Mouse (Mus musculus) kidney, embryonic 15.5 days (tissue): ENCODE results near the gene Fam160b1. TPM values are rescaled to one million over a fixed set of nuclear protein-coding genes. Genes with fewer than 3 reads are reported as not detected.
A peak's percentile ranks its signal among the peaks of the same experiment; 100 is the strongest.

ENCODE experiments used
- ATAC-seq: fragments of 200-750 bp; cut with Nextera tagmentation; replicated peaks from 2 replicates; pipeline ENCODE4 v1.8.0; 2017; ENCODE audit warnings: moderate TSS enrichment; ENCODE audit not compliant: low FRiP score
- H3K27ac ChIP-seq: fragments of 300-500 bp; sonication (generic); 2 replicates; pipeline ENCODE4 v1.5.1; 2015; ENCODE audit warnings: mild to moderate bottlenecking, inconsistent platforms
- H3K27me3 ChIP-seq: fragments of 300-500 bp; sonication (generic); 2 replicates; pipeline ENCODE4 v1.6.1; 2015; ENCODE audit warnings: inconsistent platforms
- H3K36me3 ChIP-seq: fragments of 300-500 bp; sonication (generic); 2 replicates; pipeline ENCODE4 v1.6.1; 2015; ENCODE audit warnings: inconsistent platforms
- H3K4me1 ChIP-seq: fragments of 300-500 bp; sonication (generic); 2 replicates; pipeline ENCODE4 v1.6.1; 2015; ENCODE audit warnings: inconsistent platforms
- H3K4me2 ChIP-seq: fragments of 300-500 bp; sonication (generic); 2 replicates; pipeline ENCODE4 v1.6.1; 2015; ENCODE audit warnings: moderate library complexity, mild to moderate bottlenecking, inconsistent platforms
- H3K4me3 ChIP-seq: fragments of 300-500 bp; sonication (generic); replicated peaks from 2 replicates; pipeline ENCODE4 v1.5.1; 2015; ENCODE audit warnings: mild to moderate bottlenecking, inconsistent platforms
- H3K9ac ChIP-seq: fragments of 300-500 bp; sonication (generic); 2 replicates; pipeline ENCODE4 v1.6.1; 2015; ENCODE audit warnings: mild to moderate bottlenecking, inconsistent platforms
- H3K9me3 ChIP-seq: fragments of 300-500 bp; sonication (generic); replicated peaks from 2 replicates; pipeline ENCODE4 v1.6.1; 2016; ENCODE audit warnings: inconsistent platforms
- WGBS: fragments of 180-500 bp; shearing (Covaris S2); methylation state at CpG from one replicate; pipeline ENCODE4 v1.1.7; 2015; ENCODE audit warnings: mixed read lengths; 5-methylcytosine and 5-hydroxymethylcytosine counted together
- polyA plus RNA-seq: library from polyadenylated mRNA; unstranded; fragments of >200 nt; fragmentation: Nextera tagmentation; extraction: Ambion mirVana; gene quantifications from 2 replicates; pipeline ENCODE4 v1.2.1, GENCODE M21; 2015

Gene Fam160b1
- polyA plus RNA-seq, 1 experiment from 2014 or later = 14.1 TPM

GRCm38 (mm10) chr19:57411375-57412196 lies 51.1 kb downstream of the Fam160b1 start:
- Histone ChIP-seq H3K36me3 (no peaks in the 10 kb centered on the region), H3K9me3 (no peaks in the 10 kb centered on the region), H3K4me1 (peaks cover 32% of the 10 kb centered on the region), H3K27me3 (no peaks in the 10 kb centered on the region), H3K9ac (peak overlapping the region; percentile 21; the same call in 1 of the 2 replicates), H3K4me3 (peak overlapping the region; percentile 27), H3K4me2 (peak overlapping the region; percentile 51), H3K27ac (peak overlapping the region; percentile 93)
- WGBS = 5% methylated on average over 29 of the region's 29 CpGs
- peak; percentile 91 for ATAC-seq

GRCm38 (mm10) chr19:57413170-57413569 lies 52.7 kb downstream of the Fam160b1 start:
- Histone ChIP-seq H3K36me3 (no peaks in the 10 kb centered on the region), H3K4me1 (peaks cover 35% of the 10 kb centered on the region), H3K4me2 (no peak overlapping the region), H3K27ac (no peak overlapping the region), H3K9me3 (no peaks in the 10 kb centered on the region), H3K9ac (no peak overlapping the region), H3K27me3 (no peaks in the 10 kb centered on the region), H3K4me3 (no peak overlapping the region)
- no peak for ATAC-seq
- 68% methylated on average over 3 of the region's 3 CpGs for WGBS

GRCm38 (mm10) chr19:57413918-57414317 lies 53.4 kb downstream of the Fam160b1 start:
- Histone ChIP-seq H3K27me3 (no peaks in the 10 kb centered on the region), H3K27ac (no peak overlapping the region), H3K9me3 (no peaks in the 10 kb centered on the region), H3K4me3 (no peak overlapping the region), H3K4me1 (peaks cover 36% of the 10 kb centered on the region), H3K4me2 (no peak overlapping the region), H3K9ac (no peak overlapping the region), H3K36me3 (no peaks in the 10 kb centered on the region)
- WGBS = 89% methylated on average over 6 of the region's 6 CpGs
- ATAC-seq = no peak

GRCm38 (mm10) chr19:57415031-57415807 lies 54.7 kb downstream of the Fam160b1 start:
- Histone ChIP-seq H3K36me3 (no peaks in the 10 kb centered on the region), H3K9ac (no peak overlapping the region), H3K4me2 (no peak overlapping the region), H3K4me1 (peaks cover 36% of the 10 kb centered on the region), H3K9me3 (no peaks in the 10 kb centered on the region), H3K27me3 (no peaks in the 10 kb centered on the region), H3K4me3 (no peak overlapping the region), H3K27ac (no peak overlapping the region)
- no peak for ATAC-seq
- 90% methylated on average over 8 of the region's 8 CpGs for WGBS

GRCm38 (mm10) chr19:57417800-57418580 lies 57.5 kb downstream of the Fam160b1 start:
- peak; percentile 81 for ATAC-seq
- Histone ChIP-seq H3K4me2 (peak overlapping the region; percentile 54), H3K4me3 (peak overlapping the region; percentile 21), H3K27me3 (no peaks in the 10 kb centered on the region), H3K36me3 (no peaks in the 10 kb centered on the region), H3K27ac (peak overlapping the region; percentile 73), H3K9ac (no peak overlapping the region), H3K9me3 (no peaks in the 10 kb centered on the region), H3K4me1 (peaks cover 18% of the 10 kb centered on the region)
- WGBS = 19% methylated on average over 17 of the region's 17 CpGs

- no peaks in the 10 kb centered on the region for H3K9me3 ChIP-seq
- WGBS = 11% methylated on average over 3 of the region's 3 CpGs
- 0 out of 2 replicates have a peak overlapping the region, but pooled peaks have one; percentile 9 for H3K4me2 ChIP-seq
- no peaks in the 10 kb centered on the region for H3K36me3 ChIP-seq
- H3K27me3 ChIP-seq = no peaks in the 10 kb centered on the region
- ATAC-seq = no peak
- H3K27ac ChIP-seq = peak overlapping the region; percentile 52
- H3K4me3 ChIP-seq = no peak overlapping the region
- H3K9ac ChIP-seq = no peak overlapping the region
- peaks cover 22% of the 10 kb centered on the region for H3K4me1 ChIP-seq
These were observed 62.9 kb downstream of the Fam160b1 start for GRCm38 (mm10) chr19:57423402-57423801.

GRCm38 (mm10) chr19:57425296-57425695 lies 64.8 kb downstream of the Fam160b1 start:
- no peaks in the 10 kb centered on the region for H3K9me3 ChIP-seq
- H3K4me3 ChIP-seq = no peak overlapping the region
- no peak overlapping the region for H3K27ac ChIP-seq
- H3K4me2 ChIP-seq = no peak overlapping the region
- no peak for ATAC-seq
- H3K36me3 ChIP-seq = no peaks in the 10 kb centered on the region
- 95% methylated on average over 15 of the region's 15 CpGs for WGBS
- H3K9ac ChIP-seq = no peak overlapping the region
- no peaks in the 10 kb centered on the region for H3K27me3 ChIP-seq
- H3K4me1 ChIP-seq = peaks cover 17% of the 10 kb centered on the region

- Histone ChIP-seq H3K27me3 (0 out of 2 replicates have a peak, but pooled peaks cover under 1% of the 10 kb centered on the region), H3K9me3 (no peaks in the 10 kb centered on the region), H3K4me1 (peaks cover 18% of the 10 kb centered on the region), H3K9ac (no peak overlapping the region), H3K4me2 (no peak overlapping the region), H3K4me3 (no peak overlapping the region), H3K27ac (no peak overlapping the region), H3K36me3 (no peaks in the 10 kb centered on the region)
- ATAC-seq = no peak
- WGBS = 86% methylated on average over 8 of the region's 8 CpGs
These were observed 66.4 kb downstream of the Fam160b1 start for GRCm38 (mm10) chr19:57426841-57427240.

- Histone ChIP-seq H3K9ac (no peak overlapping the region), H3K4me2 (no peak overlapping the region), H3K27ac (no peak overlapping the region), H3K9me3 (no peaks in the 10 kb centered on the region), H3K4me3 (no peak overlapping the region), H3K27me3 (0 out of 2 replicates have a peak, but pooled peaks cover 3% of the 10 kb centered on the region), H3K4me1 (peaks cover 23% of the 10 kb centered on the region), H3K36me3 (no peaks in the 10 kb centered on the region)
- no peak for ATAC-seq
- WGBS = 78% methylated on average over 14 of the region's 14 CpGs
These were observed 67.4 kb downstream of the Fam160b1 start for GRCm38 (mm10) chr19:57427756-57428438.

GRCm38 (mm10) chr19:57428641-57429040 lies 68.2 kb downstream of the Fam160b1 start:
- H3K36me3 ChIP-seq = no peaks in the 10 kb centered on the region
- ATAC-seq = no peak
- peaks cover 22% of the 10 kb centered on the region; the same call in 1 of the 2 replicates for H3K4me1 ChIP-seq
- H3K4me3 ChIP-seq = no peak overlapping the region
- H3K9ac ChIP-seq = no peak overlapping the region
- no peaks in the 10 kb centered on the region for H3K9me3 ChIP-seq
- H3K27me3 ChIP-seq = 0 out of 2 replicates have a peak, but pooled peaks cover 3% of the 10 kb centered on the region
- no peak overlapping the region for H3K27ac ChIP-seq
- WGBS = 85% methylated on average over 3 of the region's 3 CpGs
- no peak overlapping the region for H3K4me2 ChIP-seq

- H3K4me1 ChIP-seq = peaks cover 23% of the 10 kb centered on the region
- 72% methylated on average over 6 of the region's 6 CpGs for WGBS
- H3K9me3 ChIP-seq = no peaks in the 10 kb centered on the region
- H3K4me3 ChIP-seq = no peak overlapping the region
- no peak overlapping the region for H3K27ac ChIP-seq
- no peak for ATAC-seq
- no peaks in the 10 kb centered on the region for H3K36me3 ChIP-seq
- no peak overlapping the region for H3K4me2 ChIP-seq
- H3K9ac ChIP-seq = no peak overlapping the region
- H3K27me3 ChIP-seq = 0 out of 2 replicates have a peak, but pooled peaks cover 3% of the 10 kb centered on the region
These were observed 69.4 kb downstream of the Fam160b1 start for GRCm38 (mm10) chr19:57429926-57430325.
